Mouse (Mus musculus) intestine, postnatal 0 days (tissue): ENCODE measurements around the gene 1700029F12Rik. TPM values are rescaled to one million over a fixed set of nuclear protein-coding genes. Genes with fewer than 3 reads are reported as not detected.

Source experiments
- ATAC-seq: fragments of 200-750 bp; cut with Nextera tagmentation; 2 replicates; pipeline ENCODE4 v1.8.0; 2017; ENCODE audit warnings: mild to moderate bottlenecking, moderate TSS enrichment, moderate library complexity
- H3K27ac ChIP-seq: fragments of 300-500 bp; sonication (generic); 2 replicates; pipeline ENCODE4 v1.5.1; 2014; ENCODE audit warnings: mild to moderate bottlenecking, low read depth, low read length, moderate library complexity
- H3K27me3 ChIP-seq: fragments of 300-500 bp; sonication (generic); replicated peaks from 2 replicates; pipeline ENCODE4 v1.6.1; 2014; ENCODE audit warnings: low read length, mixed read lengths; ENCODE audit not compliant: control insufficient read depth, insufficient read depth
- H3K36me3 ChIP-seq: fragments of 300-500 bp; sonication (generic); 2 replicates; pipeline ENCODE4 v1.6.1; 2014; ENCODE audit warnings: mild to moderate bottlenecking, moderate library complexity; ENCODE audit not compliant: control insufficient read depth, insufficient read depth
- H3K4me1 ChIP-seq: fragments of 300-500 bp; sonication (generic); replicated peaks from 2 replicates; pipeline ENCODE4 v1.6.1; 2014; ENCODE audit warnings: antibody characterized with exemption, low read length, mixed read lengths; ENCODE audit not compliant: control insufficient read depth, insufficient read depth
- H3K4me2 ChIP-seq: fragments of 300-500 bp; sonication (generic); replicated peaks from 2 replicates; pipeline ENCODE4 v1.6.1; 2014; ENCODE audit warnings: low read depth, mild to moderate bottlenecking, moderate library complexity
- H3K4me3 ChIP-seq: fragments of 300-500 bp; sonication (generic); 2 replicates; pipeline ENCODE4 v1.5.1; 2014; ENCODE audit warnings: low read depth, low read length
- H3K9ac ChIP-seq: fragments of 300-500 bp; sonication (generic); 2 replicates; pipeline ENCODE4 v1.6.1; 2014; ENCODE audit warnings: mild to moderate bottlenecking, low read depth, low read length
- H3K9me3 ChIP-seq: fragments of 300-500 bp; sonication (generic); 2 replicates; pipeline ENCODE4 v1.6.1; 2016; ENCODE audit warnings: mixed run types; ENCODE audit not compliant: control insufficient read depth
- CTCF ChIP-seq: sonication (generic); IDR thresholded peaks from 2 replicates; pipeline ENCODE4 v1.5.1; 2016; ENCODE audit warnings: low read depth, mild to moderate bottlenecking, control low read depth, antibody characterized with exemption, moderate library complexity
- WGBS: fragments of 180-500 bp; shearing (Covaris S2); extraction: QIAGEN DNeasy Blood & Tissue Kit; methylation state at CpG from one replicate; pipeline ENCODE4 v1.1.7; 2014; 5-methylcytosine and 5-hydroxymethylcytosine counted together
- polyA plus RNA-seq: library from polyadenylated mRNA; unstranded; fragments of >200 nt; fragmentation: Nextera tagmentation; extraction: Ambion mirVana; gene quantifications from 2 replicates; pipeline ENCODE4 v1.2.1, GENCODE M21; 2015

1700029F12Rik gene
- polyA plus RNA-seq, 1 experiment from 2014 or later, result not detected

DNA sequence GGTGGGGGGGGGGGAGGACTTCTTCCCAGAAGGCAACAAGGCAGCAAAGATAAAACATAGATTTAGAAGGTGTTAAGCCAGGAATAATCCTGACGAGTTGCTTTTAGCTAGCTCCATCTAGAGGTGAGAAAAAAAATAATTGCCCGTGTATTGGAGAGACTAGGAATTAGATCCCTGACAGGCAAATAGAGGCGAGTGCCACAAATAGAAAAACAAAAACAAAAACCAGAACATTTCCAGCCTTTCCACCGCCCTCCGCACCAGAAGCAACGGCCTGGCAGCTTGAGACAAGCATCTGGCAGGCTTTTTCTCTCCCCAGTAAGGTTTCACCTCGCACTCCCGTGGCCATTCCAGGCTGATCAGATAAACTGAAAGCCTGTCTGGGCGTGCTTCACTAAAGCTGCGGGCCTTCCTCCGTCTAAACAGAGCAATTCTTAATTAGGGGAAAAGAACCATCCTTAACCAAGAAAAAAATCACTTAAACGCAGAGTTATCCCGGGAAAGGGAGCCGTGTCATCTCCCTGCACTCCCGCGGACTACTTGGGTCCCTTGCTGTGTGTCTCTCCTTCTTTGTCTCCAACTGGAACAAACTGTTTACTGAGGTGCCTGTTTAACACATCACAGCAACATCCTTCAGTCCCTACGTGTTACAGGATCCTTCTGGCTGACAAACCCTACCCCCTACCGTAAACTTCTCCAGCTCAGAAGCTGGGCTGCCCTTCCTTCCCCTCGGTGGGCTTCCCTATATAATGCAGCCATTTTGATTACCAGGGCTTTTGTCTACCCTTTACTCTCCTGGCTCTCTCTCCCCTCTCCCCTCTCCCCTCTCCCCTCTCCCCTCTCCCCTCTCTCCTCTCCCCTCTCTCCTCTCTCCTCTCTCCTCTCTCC is 25.7 kb downstream of the 1700029F12Rik start:
- Histone ChIP-seq H3K27me3 (no peaks in the 10 kb centered on the region), H3K27ac (no peak overlapping the region), H3K9ac (0 out of 2 replicates have a peak overlapping the region, but pooled peaks have one; percentile 31), H3K4me1 (no peaks in the 10 kb centered on the region), H3K36me3 (no peaks in the 10 kb centered on the region), H3K4me3 (peak overlapping the region; percentile 42), H3K4me2 (peak overlapping the region; percentile 88), H3K9me3 (no peaks in the 10 kb centered on the region)
- 3% methylated on average over 19 of the region's 19 CpGs for WGBS
- peak; percentile 33; the same call in 1 of the 2 replicates for ATAC-seq
- peak; percentile 64 for TF ChIP-seq CTCF

DNA sequence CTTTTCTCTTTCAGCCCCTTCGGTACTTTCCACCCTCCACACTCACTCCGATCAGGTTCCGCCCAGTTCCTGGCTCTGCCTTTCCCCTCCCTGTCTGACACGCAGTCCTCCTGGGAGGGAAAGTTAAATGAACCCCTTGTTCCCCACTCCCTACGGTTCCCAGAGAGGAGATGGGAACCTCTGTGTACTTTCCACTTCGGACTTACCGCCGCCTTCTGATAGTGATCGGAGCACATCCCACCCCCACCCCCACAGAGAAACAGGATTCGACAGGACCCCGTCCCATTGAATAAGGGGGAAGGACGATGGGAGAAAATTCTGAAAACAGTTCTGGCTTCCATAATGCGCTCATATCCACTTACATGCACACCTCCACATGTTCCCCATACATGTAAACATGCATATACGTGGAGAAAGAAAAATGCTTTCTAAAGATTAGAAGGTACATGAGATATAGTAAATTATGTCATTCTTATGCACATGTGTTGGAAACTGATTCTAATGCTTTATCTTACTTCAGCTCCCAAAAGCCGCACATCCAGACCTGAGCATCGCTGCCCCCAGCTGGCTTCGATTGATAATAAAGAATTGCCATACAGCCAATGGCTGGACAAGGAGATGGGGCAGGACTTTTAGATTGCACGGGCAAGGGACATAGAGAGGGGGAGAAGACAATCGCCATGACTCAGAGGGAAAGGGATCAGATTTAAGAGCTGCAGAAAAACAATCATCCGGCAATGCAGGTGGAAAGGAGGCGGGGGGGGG is 26.5 kb downstream of the 1700029F12Rik start:
- H3K4me1 ChIP-seq, result no peaks in the 10 kb centered on the region
- no peak for ATAC-seq

DNA sequence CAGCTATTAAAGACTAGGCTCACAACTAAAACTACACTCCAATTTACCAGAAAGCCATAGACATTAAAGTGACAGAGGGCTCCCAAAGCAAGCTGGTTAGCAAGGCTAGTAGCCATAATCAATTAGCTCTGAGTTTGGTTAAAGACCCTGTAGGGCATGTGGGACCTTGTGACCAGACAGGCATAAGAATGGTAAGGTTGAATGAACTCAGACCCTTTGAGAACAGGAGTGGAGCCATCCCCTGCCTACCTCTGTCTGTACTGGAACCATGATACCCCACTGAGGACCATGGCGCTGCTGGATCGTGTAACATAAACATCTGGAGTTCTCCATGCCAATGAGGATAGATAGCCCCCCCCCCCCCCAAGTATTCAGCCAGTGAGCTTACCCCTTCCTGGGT is 27.4 kb downstream of the 1700029F12Rik start:
- Histone ChIP-seq H3K36me3 (no peaks in the 10 kb centered on the region), H3K4me2 (no peak overlapping the region; the same call in 1 of the 2 replicates), H3K4me1 (no peaks in the 10 kb centered on the region), H3K27ac (no peak overlapping the region), H3K9me3 (no peaks in the 10 kb centered on the region), H3K4me3 (0 out of 2 replicates have a peak overlapping the region, but pooled peaks have one; percentile 37), H3K27me3 (no peaks in the 10 kb centered on the region), H3K9ac (no peak overlapping the region)
- TF ChIP-seq CTCF, result no peak
- 57% methylated on average over 2 of the region's 2 CpGs for WGBS
- ATAC-seq, result no peak

More for the DNA sequence above, 26.5 kb downstream of the 1700029F12Rik start:
- H3K9me3 ChIP-seq, result no peaks in the 10 kb centered on the region
- H3K4me3 ChIP-seq, result peak overlapping the region; percentile 37
- no peak overlapping the region for H3K27ac ChIP-seq
- WGBS, result 1% methylated on average over 21 of the region's 21 CpGs
- TF ChIP-seq CTCF, result no peak
- H3K36me3 ChIP-seq, result no peaks in the 10 kb centered on the region
- no peak overlapping the region for H3K9ac ChIP-seq
- H3K4me2 ChIP-seq, result peak overlapping the region; percentile 88
- H3K27me3 ChIP-seq, result no peaks in the 10 kb centered on the region

- Histone ChIP-seq H3K4me2 (no peak overlapping the region), H3K36me3 (no peaks in the 10 kb centered on the region), H3K9me3 (no peaks in the 10 kb centered on the region), H3K9ac (no peak overlapping the region), H3K27me3 (no peaks in the 10 kb centered on the region), H3K4me3 (no peak overlapping the region), H3K4me1 (no peaks in the 10 kb centered on the region), H3K27ac (no peak overlapping the region)
- no peak for TF ChIP-seq CTCF
- 70% methylated on average over 1 of the region's 1 CpGs for WGBS
- no peak for ATAC-seq
Measured at GRCm38 (mm10) chr13:96997080-96997479, 37.1 kb downstream of the 1700029F12Rik start.

DNA sequence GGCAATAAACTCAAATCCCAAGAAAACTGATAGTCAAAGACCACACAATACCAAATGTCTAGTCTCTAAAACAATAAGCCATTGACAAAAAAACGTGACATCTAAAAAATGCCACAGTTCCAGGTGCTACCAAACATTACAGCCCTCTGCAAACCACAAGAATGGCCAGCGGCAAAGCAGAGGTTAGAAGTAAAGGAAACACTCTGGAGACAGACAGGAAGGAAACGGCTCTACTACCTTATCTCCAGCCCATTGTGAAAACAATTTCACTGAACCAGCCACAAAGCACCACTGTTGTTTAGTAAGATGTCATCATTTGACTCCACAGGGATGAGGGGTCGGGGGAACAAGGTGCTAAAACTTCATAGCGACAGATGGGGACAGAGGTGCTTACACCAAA is 38.9 kb downstream of the 1700029F12Rik start:
- Histone ChIP-seq H3K9me3 (no peaks in the 10 kb centered on the region), H3K27ac (no peak overlapping the region), H3K27me3 (no peaks in the 10 kb centered on the region), H3K4me1 (no peaks in the 10 kb centered on the region), H3K4me3 (no peak overlapping the region), H3K36me3 (no peaks in the 10 kb centered on the region), H3K4me2 (no peak overlapping the region), H3K9ac (no peak overlapping the region)
- 60% methylated on average over 5 of the region's 5 CpGs for WGBS
- no peak for TF ChIP-seq CTCF
- ATAC-seq, result no peak

GRCm38 (mm10) chr13:96993291-96993989 is 40.7 kb downstream of the 1700029F12Rik start:
- Histone ChIP-seq H3K4me1 (no peaks in the 10 kb centered on the region), H3K27ac (no peak overlapping the region), H3K27me3 (no peaks in the 10 kb centered on the region), H3K9me3 (no peaks in the 10 kb centered on the region), H3K36me3 (no peaks in the 10 kb centered on the region), H3K4me2 (no peak overlapping the region), H3K9ac (no peak overlapping the region), H3K4me3 (no peak overlapping the region)
- WGBS, result 19% methylated on average over 8 of the region's 8 CpGs
- TF ChIP-seq CTCF, result no peak
- ATAC-seq, result peak; percentile 76
